13 mouse cellular contexts compared by ENCODE assay signal in genomic region chr8:125327551-125328262, GRCm38 (mm10).
DNase-seq lines count a peak whose midpoint lies in the region.
"Had no signal": no experiment of that assay in that cellular context is flagged by ENCODE, and none has a peak within 500 bp of the region (broad histone marks: within the 10 kb centered on the region; RNA-seq: fewer than 3 reads in every experiment).

No protein-coding gene starts in this region.

- peaks cover 46% of the 10 kb centered on the region for H3K4me1 ChIP-seq in embryonic facial prominence, embryonic 10.5 days

- peak; percentile 21 for DNase-seq in gastrocnemius, postnatal 14 days
- DNase-seq in gastrocnemius, postnatal 10 days: no peak
- peak; percentile 46 for DNase-seq in lung, postnatal 10 days
- no peak for DNase-seq in lung, postnatal 36 days
- no peak for DNase-seq in embryonic facial prominence, embryonic 10.5 days (ENCODE audit: low spot score)
- DNase-seq in heart, postnatal 4 days: peak; percentile 30
- no peak for DNase-seq in embryo, embryonic 10.5 days (ENCODE audit: low spot score)
- DNase-seq: cerebellum, adult 2 months; embryo, embryonic 11 days; kidney, postnatal 10 days; layer of hippocampus, postnatal 36 days; spleen, adult 18-20 months had no signal

- no peaks in the 10 kb centered on the region for H3K36me3 ChIP-seq in embryonic facial prominence, embryonic 10.5 days (replicated peaks)
- H3K36me3 ChIP-seq: midbrain, embryonic 13.5 days had no signal

- H3K4me3 ChIP-seq in embryonic facial prominence, embryonic 10.5 days: no peak overlapping the region
- H3K4me3 ChIP-seq: midbrain, embryonic 13.5 days had no signal

- H3K27ac ChIP-seq in embryonic facial prominence, embryonic 10.5 days (replicated peaks): peak overlapping the region; percentile 15
- H3K27ac ChIP-seq: midbrain, embryonic 13.5 days had no signal

- 69% methylated on average over 13 of the region's 13 CpGs for WGBS in embryonic facial prominence, embryonic 10.5 days

- no peaks in the 10 kb centered on the region for H3K9me3 ChIP-seq in embryonic facial prominence, embryonic 10.5 days
- H3K9me3 ChIP-seq: midbrain, embryonic 13.5 days had no signal

- H3K27me3 ChIP-seq in embryonic facial prominence, embryonic 10.5 days (replicated peaks; ENCODE audit: low read depth, poor library complexity, severe bottlenecking): peaks cover 30% of the 10 kb centered on the region; the same call in 1 of the 2 replicates

- intact Hi-C loops in gastrocnemius, postnatal 14 days (cut with DNase I; ENCODE audit: low total_unique reads): no loop called here

Comparison
In these comparisons a context has a peak if more than half of its experiments do, and no peak if none do; other contexts are left out.
1. DNase-seq: peak in gastrocnemius, postnatal 14 days (single experiment), lung, postnatal 10 days (single experiment) and heart, postnatal 4 days (single experiment); none in gastrocnemius, postnatal 10 days (single experiment), lung, postnatal 36 days (single experiment), embryonic facial prominence, embryonic 10.5 days (single experiment) and embryo, embryonic 10.5 days (single experiment).